Mouse (Mus musculus) heart, embryonic 12.5 days (tissue): ENCODE data around the gene Ccsap. TPM values are rescaled to one million over a fixed set of nuclear protein-coding genes. Genes with fewer than 3 reads are reported as not detected.

ENCODE experiments used
- ATAC-seq: fragments of 200-750 bp; cut with Nextera tagmentation; 2 replicates; pipeline ENCODE4 v1.8.0; 2017; ENCODE audit warnings: moderate TSS enrichment, moderate library complexity; ENCODE audit not compliant: insufficient number of reproducible peaks, low FRiP score
- H3K27ac ChIP-seq: fragments of 300-500 bp; sonication (generic); 2 replicates; pipeline ENCODE4 v1.5.1; 2016; ENCODE audit warnings: mild to moderate bottlenecking, moderate library complexity; ENCODE audit not compliant: poor library complexity, severe bottlenecking
- H3K27me3 ChIP-seq: fragments of 300-500 bp; sonication (generic); replicated peaks from 2 replicates; pipeline ENCODE4 v1.6.1; 2016; ENCODE audit warnings: mild to moderate bottlenecking, moderate library complexity
- H3K36me3 ChIP-seq: fragments of 300-500 bp; sonication (generic); 2 replicates; pipeline ENCODE4 v1.6.1; 2016; ENCODE audit warnings: mild to moderate bottlenecking, moderate library complexity
- H3K4me1 ChIP-seq: fragments of 300-500 bp; sonication (generic); replicated peaks from 2 replicates; pipeline ENCODE4 v1.6.1; 2016; ENCODE audit warnings: mild to moderate bottlenecking
- H3K4me2 ChIP-seq: fragments of 300-500 bp; sonication (generic); 2 replicates; pipeline ENCODE4 v1.6.1; 2016; ENCODE audit warnings: mild to moderate bottlenecking, moderate library complexity
- H3K4me3 ChIP-seq: fragments of 300-500 bp; sonication (generic); 2 replicates; pipeline ENCODE4 v1.5.1; 2016; ENCODE audit warnings: mild to moderate bottlenecking
- H3K9ac ChIP-seq: fragments of 300-500 bp; sonication (generic); 2 replicates; pipeline ENCODE4 v1.6.1; 2016; ENCODE audit warnings: mild to moderate bottlenecking, moderate library complexity
- H3K9me3 ChIP-seq: fragments of 300-500 bp; sonication (generic); replicated peaks from 2 replicates; pipeline ENCODE4 v1.6.1; 2016; ENCODE audit warnings: mild to moderate bottlenecking, moderate library complexity
- WGBS: fragments of 180-500 bp; shearing (Covaris S2); methylation state at CpG from one replicate; pipeline ENCODE4 v1.1.7; 2016; 5-methylcytosine and 5-hydroxymethylcytosine counted together
- polyA plus RNA-seq: library from polyadenylated mRNA; unstranded; fragments of >200 nt; fragmentation: Nextera tagmentation; extraction: Ambion mirVana; gene quantifications from 2 replicates; pipeline ENCODE4 v1.2.1, GENCODE M21; 2016

The Ccsap gene
- polyA plus RNA-seq, 1 experiment from 2014 or later: 4.1 TPM

DNA sequence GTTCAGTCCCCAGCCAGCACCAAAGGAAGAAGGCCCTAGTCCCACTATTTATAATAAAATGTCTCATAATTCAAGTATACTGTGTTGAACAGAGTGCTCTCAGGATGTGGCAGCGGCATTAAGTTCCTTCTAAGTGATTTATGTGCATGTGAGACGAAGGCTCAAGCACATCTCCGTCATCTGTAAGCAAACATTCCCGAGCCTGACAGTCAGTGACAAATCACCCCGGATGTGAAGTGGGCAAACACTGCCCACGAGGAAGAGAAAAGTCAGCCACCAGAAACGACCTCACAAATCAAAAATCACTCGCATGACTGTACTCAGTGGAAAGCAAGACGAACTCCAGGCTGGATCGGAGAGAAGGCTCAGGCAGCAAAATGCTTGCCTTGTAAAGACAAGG lies 66.1 kb downstream of the Ccsap start:
- Histone ChIP-seq H3K9me3 (no peaks in the 10 kb centered on the region), H3K9ac (no peak overlapping the region), H3K36me3 (no peaks in the 10 kb centered on the region), H3K27me3 (peaks cover 13% of the 10 kb centered on the region; the same call in 1 of the 2 replicates), H3K4me1 (0 out of 2 replicates have a peak, but pooled peaks cover 3% of the 10 kb centered on the region), H3K27ac (no peak overlapping the region), H3K4me3 (no peak overlapping the region), H3K4me2 (no peak overlapping the region)
- 45% methylated on average over 10 of the region's 10 CpGs for WGBS
- ATAC-seq: no peak

DNA sequence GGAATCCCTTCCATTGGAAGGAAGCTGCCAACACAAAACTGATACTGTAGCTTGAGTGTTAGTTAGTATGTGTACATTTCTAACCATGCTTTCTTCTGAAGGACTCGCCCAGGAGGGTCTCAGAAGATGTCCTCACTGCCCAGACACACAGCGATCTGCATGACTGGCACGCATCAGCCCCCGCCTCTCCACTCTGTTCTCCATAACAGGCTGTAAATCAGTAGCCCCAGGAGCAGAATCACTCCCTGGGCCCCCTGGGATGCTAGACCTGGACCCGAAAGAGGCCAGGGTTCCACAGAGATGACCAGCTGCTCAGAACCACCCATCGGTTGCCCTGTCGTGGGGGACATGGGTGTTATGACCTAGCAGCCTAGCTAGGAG lies 68.2 kb downstream of the Ccsap start:
- H3K4me1 ChIP-seq: no peaks in the 10 kb centered on the region
- H3K4me2 ChIP-seq: no peak overlapping the region
- H3K27me3 ChIP-seq: peaks cover 13% of the 10 kb centered on the region
- whole genome bisulfite sequencing: 82% methylated on average over 7 of the region's 7 CpGs
- no peaks in the 10 kb centered on the region for H3K9me3 ChIP-seq
- H3K27ac ChIP-seq: no peak overlapping the region
- ATAC-seq: no peak
- no peak overlapping the region for H3K9ac ChIP-seq
- no peak overlapping the region for H3K4me3 ChIP-seq
- no peaks in the 10 kb centered on the region for H3K36me3 ChIP-seq

DNA sequence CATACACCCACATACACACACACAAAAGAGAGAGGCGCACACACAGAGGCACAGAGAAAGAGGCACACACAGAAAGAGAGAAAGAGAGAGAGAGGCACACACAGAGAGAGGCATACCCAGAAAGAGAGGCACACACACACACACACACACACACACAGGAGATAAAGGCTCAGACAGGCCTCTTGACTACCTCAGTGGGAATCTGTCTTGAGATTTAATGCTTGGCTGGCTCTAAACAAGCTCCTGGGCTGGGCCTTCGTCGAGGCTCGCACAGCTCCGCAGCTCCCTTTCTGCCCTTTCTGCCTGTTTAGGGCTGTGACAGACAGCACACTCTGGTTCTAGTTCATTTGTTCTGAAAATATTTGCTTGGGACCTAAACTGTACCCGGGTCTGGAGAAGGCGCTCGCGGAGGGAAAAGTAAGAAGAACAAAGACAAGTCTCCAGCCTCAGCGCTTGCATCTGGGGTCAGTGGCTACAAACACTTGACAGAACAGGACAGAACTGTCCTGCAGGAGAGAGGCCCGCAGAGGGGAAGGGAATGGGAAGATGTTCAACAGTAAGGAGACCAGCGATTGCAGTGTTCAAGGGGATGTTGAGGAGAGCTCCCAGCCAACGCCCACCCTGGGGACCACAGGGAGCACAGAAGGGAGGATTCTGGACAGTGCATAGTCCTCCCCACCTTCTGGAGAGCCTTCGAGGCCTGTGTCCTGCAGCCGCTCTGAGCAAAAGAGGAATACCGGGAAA lies 68.7 kb downstream of the Ccsap start:
- H3K9ac ChIP-seq: no peak overlapping the region
- ATAC-seq: no peak
- H3K4me3 ChIP-seq: no peak overlapping the region
- no peaks in the 10 kb centered on the region for H3K4me1 ChIP-seq
- no peaks in the 10 kb centered on the region for H3K9me3 ChIP-seq
- H3K27me3 ChIP-seq: peaks cover 18% of the 10 kb centered on the region
- 75% methylated on average over 16 of the region's 16 CpGs for WGBS
- no peaks in the 10 kb centered on the region for H3K36me3 ChIP-seq
- H3K27ac ChIP-seq: no peak overlapping the region
- H3K4me2 ChIP-seq: no peak overlapping the region

Other genes with a start within 250 kb of the Ccsap start
- gene Rhou, start 206.3 kb downstream of the Ccsap start, polyA plus RNA-seq: 10.7 and 13.4 TPM in 2 replicates
- 42.3 and 47.2 TPM in 2 replicates for gene Rab4a, start 54.2 kb downstream of the Ccsap start, polyA plus RNA-seq
- 481 and 483 TPM in 2 replicates for gene Acta1, start 34.5 kb upstream of the Ccsap start, polyA plus RNA-seq
- gene Nup133, start 89.1 kb upstream of the Ccsap start, polyA plus RNA-seq: 32.1 and 32.5 TPM in 2 replicates
- 36.1 and 37.3 TPM in 2 replicates for gene Abcb10, start 122.9 kb upstream of the Ccsap start, polyA plus RNA-seq
- 31.2 and 32.2 TPM in 2 replicates for gene Taf5l, start 161.2 kb upstream of the Ccsap start, polyA plus RNA-seq
- gene Urb2, start 161.3 kb upstream of the Ccsap start, polyA plus RNA-seq: 5.6 TPM in 2 replicates